Mouse (Mus musculus): ENCODE data around the gene Osbpl2. TPM values are rescaled to one million over a fixed set of nuclear protein-coding genes. Genes with fewer than 3 reads are reported as not detected.
A peak's percentile ranks its signal among the peaks of the same experiment; 100 is the strongest.

Gene Osbpl2
- polyA plus RNA-seq, 1 experiment from 2014 or later: 80.3 TPM

- no peak overlapping the region for H3K4me3 ChIP-seq
- no peaks in the 10 kb centered on the region for H3K36me3 ChIP-seq (replicated peaks)
- peaks cover 16% of the 10 kb centered on the region for H3K27me3 ChIP-seq (replicated peaks)
- H3K9me3 ChIP-seq: no peaks in the 10 kb centered on the region
- no peak overlapping the region for H3K9ac ChIP-seq
- H3K4me2 ChIP-seq: no peak overlapping the region
- H3K4me1 ChIP-seq: peaks cover 22% of the 10 kb centered on the region
- no peak for ATAC-seq (replicated peaks)
- 73% methylated on average over 6 of the region's 6 CpGs for WGBS
- H3K27ac ChIP-seq: no peak overlapping the region
Measured at GRCm38 (mm10) chr2:180108285-180108684, 10.8 kb upstream of the Osbpl2 start.

GRCm38 (mm10) chr2:180113909-180114890 is 4.9 kb upstream of the Osbpl2 start:
- Histone ChIP-seq H3K27me3 (replicated peaks) (no peaks in the 10 kb centered on the region), H3K9me3 (no peaks in the 10 kb centered on the region), H3K36me3 (replicated peaks) (no peaks in the 10 kb centered on the region), H3K4me1 (peaks cover 39% of the 10 kb centered on the region), H3K9ac (no peak overlapping the region), H3K4me3 (no peak overlapping the region), H3K27ac (peak overlapping the region; percentile 48; the same call in 1 of the 2 replicates), H3K4me2 (no peak overlapping the region)
- WGBS: 58% methylated on average over 17 of the region's 17 CpGs
- ATAC-seq (replicated peaks): no peak

- no peak overlapping the region for H3K4me2 ChIP-seq
- no peak overlapping the region for H3K4me3 ChIP-seq
- H3K27me3 ChIP-seq (replicated peaks): no peaks in the 10 kb centered on the region
- no peak overlapping the region for H3K9ac ChIP-seq
- no peaks in the 10 kb centered on the region for H3K9me3 ChIP-seq
- no peaks in the 10 kb centered on the region for H3K36me3 ChIP-seq (replicated peaks)
- 30% methylated on average over 6 of the region's 6 CpGs for WGBS
- no peak for ATAC-seq (replicated peaks)
- peaks cover 46% of the 10 kb centered on the region for H3K4me1 ChIP-seq
- H3K27ac ChIP-seq: no peak overlapping the region
Measured at GRCm38 (mm10) chr2:180115279-180115678, 3.8 kb upstream of the Osbpl2 start.

GRCm38 (mm10) chr2:180116081-180116493 is 3.0 kb upstream of the Osbpl2 start:
- Histone ChIP-seq H3K4me3 (no peak overlapping the region), H3K4me2 (no peak overlapping the region), H3K9ac (no peak overlapping the region), H3K27me3 (replicated peaks) (no peaks in the 10 kb centered on the region), H3K27ac (no peak overlapping the region), H3K9me3 (no peaks in the 10 kb centered on the region), H3K36me3 (replicated peaks) (no peaks in the 10 kb centered on the region), H3K4me1 (peaks cover 54% of the 10 kb centered on the region)
- 80% methylated on average over 10 of the region's 10 CpGs for WGBS
- no peak for ATAC-seq (replicated peaks)

DNA sequence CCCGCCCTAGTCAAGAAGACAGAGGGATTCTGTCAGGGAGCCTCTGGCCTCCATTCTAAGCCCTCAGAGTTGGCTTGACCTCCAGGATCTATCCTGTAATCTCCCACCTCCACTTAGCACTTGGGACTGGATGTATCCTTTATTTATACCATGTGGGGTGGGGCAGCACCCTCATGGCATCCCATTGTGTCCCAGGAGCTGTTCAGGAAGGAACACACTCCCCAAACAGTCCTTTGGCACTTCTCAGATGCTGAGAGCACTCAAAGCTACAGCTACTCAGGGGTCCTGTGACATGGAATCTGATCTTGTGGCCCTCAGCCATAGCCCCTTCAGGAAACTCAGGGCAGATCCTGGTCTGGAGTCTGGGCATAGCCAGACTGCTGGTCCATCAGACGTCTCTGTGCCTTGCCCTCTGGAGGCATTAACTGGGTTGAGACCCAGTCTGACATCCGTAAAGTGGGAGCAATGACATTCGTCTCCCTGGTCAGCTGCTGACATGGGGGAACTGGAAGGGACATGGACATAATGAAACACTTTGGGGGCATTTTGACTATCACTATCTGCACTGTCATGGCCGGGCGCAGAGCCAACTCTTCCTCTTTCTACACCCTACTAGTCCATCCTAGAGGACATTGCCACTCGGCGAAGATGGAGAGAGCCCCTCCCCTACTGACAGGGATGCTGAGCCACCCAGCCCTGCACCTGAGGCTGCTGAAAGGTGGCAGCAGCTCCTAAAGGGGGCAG is 2.2 kb upstream of the Osbpl2 start:
- peak overlapping the region; percentile 27; the same call in 1 of the 2 replicates for H3K9ac ChIP-seq
- peak overlapping the region; percentile 81; the same call in 1 of the 2 replicates for H3K27ac ChIP-seq
- no peak overlapping the region for H3K4me3 ChIP-seq
- H3K4me1 ChIP-seq: peaks cover 54% of the 10 kb centered on the region
- ATAC-seq (replicated peaks): no peak
- 75% methylated on average over 8 of the region's 8 CpGs for WGBS
- no peaks in the 10 kb centered on the region for H3K9me3 ChIP-seq
- H3K36me3 ChIP-seq (replicated peaks): no peaks in the 10 kb centered on the region
- H3K4me2 ChIP-seq: peak overlapping the region; percentile 86; the same call in 1 of the 2 replicates
- no peaks in the 10 kb centered on the region for H3K27me3 ChIP-seq (replicated peaks)

GRCm38 (mm10) chr2:180117485-180118194 is 1.5 kb upstream of the Osbpl2 start:
- Histone ChIP-seq H3K4me1 (peaks cover 54% of the 10 kb centered on the region), H3K9ac (peak overlapping the region; percentile 27), H3K27me3 (replicated peaks) (no peaks in the 10 kb centered on the region), H3K27ac (peak overlapping the region; percentile 81), H3K9me3 (no peaks in the 10 kb centered on the region), H3K36me3 (replicated peaks) (no peaks in the 10 kb centered on the region), H3K4me3 (peak overlapping the region; percentile 83; the same call in 1 of the 2 replicates), H3K4me2 (peak overlapping the region; percentile 86)
- 7% methylated on average over 13 of the region's 13 CpGs for WGBS
- peak; percentile 31; the same call in 1 of the 2 replicates for ATAC-seq (replicated peaks)

DNA sequence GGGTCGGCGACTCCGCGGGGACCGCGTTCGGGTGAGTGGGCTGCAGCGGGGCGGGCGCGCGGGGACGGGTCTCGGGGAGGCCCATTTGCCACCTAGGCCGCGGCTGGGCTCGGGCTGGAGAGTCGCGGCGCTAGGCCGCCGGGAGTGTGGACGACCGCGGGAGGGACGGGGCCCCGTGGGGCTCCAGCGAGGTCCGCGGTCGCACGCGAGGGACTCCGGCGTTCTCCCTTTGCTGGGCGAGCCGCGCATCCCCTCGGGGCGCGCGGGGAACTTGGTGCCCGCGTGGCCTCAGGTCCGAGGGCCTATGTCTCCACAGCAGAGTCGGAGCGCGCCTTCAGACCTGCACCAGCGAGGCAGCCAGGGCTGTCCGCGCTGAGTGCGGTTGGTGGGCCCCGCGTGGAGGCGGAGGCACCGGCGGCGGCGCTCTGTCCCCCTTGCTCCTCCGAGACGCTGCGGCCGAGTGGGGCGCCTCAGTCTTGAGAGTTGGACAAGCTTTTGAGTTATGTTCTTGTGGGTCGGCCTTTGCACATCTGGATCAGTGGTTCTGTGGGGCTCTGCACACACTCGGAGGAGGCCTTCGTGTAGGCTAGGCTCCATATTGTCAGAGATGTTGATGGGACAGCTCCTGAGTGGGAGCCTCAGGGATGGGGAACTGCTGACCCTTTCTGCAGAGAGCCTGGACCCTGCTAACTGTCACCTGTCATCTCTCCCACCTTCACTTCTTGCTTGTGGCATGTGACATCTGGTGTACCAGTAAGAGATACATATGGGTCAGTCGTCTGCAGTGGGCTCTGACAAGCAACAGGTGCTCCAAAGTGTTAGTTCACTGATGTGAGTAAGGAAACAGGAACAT is 559 bp downstream of the Osbpl2 start:
- under 1% methylated on average over 52 of the region's 68 CpGs for WGBS
- peak; percentile 32 for ATAC-seq (replicated peaks)
- H3K4me3 ChIP-seq: peak overlapping the region; percentile 83
- H3K27ac ChIP-seq: peak overlapping the region; percentile 77
- H3K9ac ChIP-seq: peak overlapping the region; percentile 88
- H3K36me3 ChIP-seq (replicated peaks): no peaks in the 10 kb centered on the region
- peaks cover 46% of the 10 kb centered on the region for H3K4me1 ChIP-seq
- no peaks in the 10 kb centered on the region for H3K9me3 ChIP-seq
- peak overlapping the region; percentile 86 for H3K4me2 ChIP-seq
- H3K27me3 ChIP-seq (replicated peaks): no peaks in the 10 kb centered on the region

DNA sequence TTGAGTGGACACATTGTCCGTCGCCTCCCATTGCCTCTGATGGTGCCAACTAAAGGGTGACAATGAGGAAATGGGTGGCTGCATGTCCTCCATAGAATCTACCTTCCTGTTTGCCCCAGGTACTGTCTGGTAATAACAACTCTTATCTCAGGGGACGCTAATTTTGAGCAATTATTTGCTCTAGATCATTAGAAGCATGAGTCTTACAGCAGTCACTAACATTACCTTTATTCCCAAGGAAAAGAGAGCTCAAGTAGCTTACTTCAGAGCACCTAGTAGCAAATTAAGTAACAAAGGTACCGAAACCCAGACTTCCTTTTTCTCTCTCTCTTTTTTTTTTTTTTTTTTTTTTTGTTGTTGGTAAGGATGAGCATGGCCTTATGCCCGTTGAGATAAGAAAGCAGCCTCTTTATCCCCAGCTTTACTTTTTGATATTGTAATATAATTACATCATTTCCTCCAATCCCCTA is 1.2 kb downstream of the Osbpl2 start:
- no peaks in the 10 kb centered on the region for H3K36me3 ChIP-seq (replicated peaks)
- no peaks in the 10 kb centered on the region for H3K27me3 ChIP-seq (replicated peaks)
- H3K4me1 ChIP-seq: peaks cover 40% of the 10 kb centered on the region
- no peak for ATAC-seq (replicated peaks)
- H3K4me3 ChIP-seq: peak overlapping the region; percentile 83
- H3K4me2 ChIP-seq: peak overlapping the region; percentile 86
- peak overlapping the region; percentile 88; the same call in 1 of the 2 replicates for H3K9ac ChIP-seq
- 71% methylated on average over 5 of the region's 5 CpGs for WGBS
- H3K27ac ChIP-seq: no peak overlapping the region
- no peaks in the 10 kb centered on the region for H3K9me3 ChIP-seq

GRCm38 (mm10) chr2:180124192-180124591 is 5.1 kb downstream of the Osbpl2 start:
- Histone ChIP-seq H3K36me3 (replicated peaks) (no peaks in the 10 kb centered on the region), H3K27ac (no peak overlapping the region), H3K9me3 (no peaks in the 10 kb centered on the region), H3K4me3 (no peak overlapping the region), H3K4me1 (peaks cover 38% of the 10 kb centered on the region), H3K4me2 (no peak overlapping the region), H3K9ac (no peak overlapping the region), H3K27me3 (replicated peaks) (no peaks in the 10 kb centered on the region)
- WGBS: 89% methylated on average over 2 of the region's 2 CpGs
- no peak for ATAC-seq (replicated peaks)

DNA sequence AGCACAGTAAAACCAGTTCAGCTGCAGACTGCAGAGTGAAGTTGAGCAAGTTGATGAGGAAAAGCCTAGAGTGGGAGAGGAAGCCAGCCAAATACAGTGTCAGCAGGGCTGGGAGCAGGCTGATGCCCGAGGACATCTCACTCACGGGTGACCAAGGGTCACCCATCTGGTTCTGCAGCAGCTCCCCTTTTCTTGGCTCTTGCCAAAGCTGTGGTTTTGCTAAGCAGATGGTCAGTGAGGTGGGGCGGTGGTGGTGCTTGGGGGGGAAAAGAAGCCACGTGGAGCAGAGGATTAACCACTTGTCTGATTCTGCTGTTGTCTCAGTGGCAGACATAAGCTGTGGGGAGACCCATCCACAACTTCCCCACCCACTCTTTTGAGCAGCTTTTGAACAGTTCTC is 7.1 kb downstream of the Osbpl2 start:
- no peak overlapping the region for H3K4me2 ChIP-seq
- H3K4me3 ChIP-seq: no peak overlapping the region
- H3K27me3 ChIP-seq (replicated peaks): no peaks in the 10 kb centered on the region
- no peak overlapping the region for H3K9ac ChIP-seq
- H3K27ac ChIP-seq: no peak overlapping the region
- WGBS: 21% methylated on average over 4 of the region's 4 CpGs
- no peaks in the 10 kb centered on the region for H3K9me3 ChIP-seq
- H3K36me3 ChIP-seq (replicated peaks): no peaks in the 10 kb centered on the region
- ATAC-seq (replicated peaks): no peak
- peaks cover 24% of the 10 kb centered on the region for H3K4me1 ChIP-seq

DNA sequence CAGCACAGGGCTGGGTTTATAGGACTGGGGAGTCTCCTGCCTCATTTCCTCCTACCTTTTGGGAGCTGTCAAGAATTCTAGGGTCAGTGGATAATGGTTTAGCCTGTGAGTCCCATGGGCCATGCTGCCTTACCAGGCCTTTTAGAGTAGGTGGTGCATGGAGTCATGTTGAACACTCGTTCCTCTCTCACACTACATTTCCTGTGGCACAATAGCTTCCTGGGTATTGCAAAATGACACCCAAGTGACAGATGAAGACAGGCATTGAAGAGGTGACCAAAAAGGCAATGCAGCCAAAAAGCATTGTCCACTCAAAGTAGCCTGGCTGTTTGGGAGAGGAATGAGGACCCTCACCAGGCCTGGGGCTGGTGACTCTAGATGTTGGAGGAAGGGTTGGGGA is 8.6 kb downstream of the Osbpl2 start:
- Histone ChIP-seq H3K9ac (no peak overlapping the region), H3K27ac (no peak overlapping the region)
- no peak for ATAC-seq (replicated peaks)

More for the DNA sequence above, 8.6 kb downstream of the Osbpl2 start:
- 55% methylated on average over 1 of the region's 1 CpGs for WGBS
- no peaks in the 10 kb centered on the region for H3K9me3 ChIP-seq
- H3K27me3 ChIP-seq (replicated peaks): no peaks in the 10 kb centered on the region
- no peak overlapping the region for H3K4me2 ChIP-seq
- no peak overlapping the region for H3K4me3 ChIP-seq
- peaks cover 24% of the 10 kb centered on the region for H3K4me1 ChIP-seq
- no peaks in the 10 kb centered on the region for H3K36me3 ChIP-seq (replicated peaks)
